Mouse (Mus musculus) bone marrow macrophage, adult 2 months (primary cell): ENCODE results near the gene Cog7.

Source experiments
- CTCF ChIP-seq: IDR thresholded peaks from 2 replicates; pipeline ENCODE4 v1.5.1; 2012; ENCODE audit warnings: low read depth, mild to moderate bottlenecking, low read length, moderate library complexity
- POLR2A ChIP-seq: IDR thresholded peaks from 2 replicates; pipeline ENCODE4 v1.6.1; 2012; ENCODE audit warnings: mild to moderate bottlenecking, low read depth, low read length, borderline replicate concordance

- TF ChIP-seq CTCF, result no peak
- no peak for TF ChIP-seq POLR2A
Observed at GRCm38 (mm10) chr7:121961913-121962570, 19.5 kb downstream of the Cog7 start.
